Mouse (Mus musculus): Measurements from ENCODE around the gene D130052B06Rik. TPM values are rescaled to one million over a fixed set of nuclear protein-coding genes. Genes with fewer than 3 reads are reported as not detected.

The D130052B06Rik gene
- polyA plus RNA-seq, 1 experiment from 2014 or later: 0.13 TPM

- Histone ChIP-seq H3K9ac (no peak overlapping the region), H3K36me3 (no peaks in the 10 kb centered on the region), H3K27ac (no peak overlapping the region), H3K4me2 (no peak overlapping the region), H3K27me3 (no peaks in the 10 kb centered on the region), H3K4me3 (no peak overlapping the region), H3K9me3 (no peaks in the 10 kb centered on the region), H3K4me1 (no peaks in the 10 kb centered on the region)
- ATAC-seq (ENCODE audit: insufficient number of reproducible peaks, low FRiP score, low TSS enrichment, low read depth): no peak
- WGBS: 43% methylated on average over 6 of the region's 6 CpGs
Measured at GRCm38 (mm10) chr11:33668376-33668775, 69.3 kb downstream of the D130052B06Rik start.

- no peaks in the 10 kb centered on the region for H3K27me3 ChIP-seq
- no peaks in the 10 kb centered on the region for H3K36me3 ChIP-seq
- no peaks in the 10 kb centered on the region for H3K4me1 ChIP-seq
- H3K4me2 ChIP-seq: no peak overlapping the region
- H3K9me3 ChIP-seq: no peaks in the 10 kb centered on the region
- ATAC-seq (ENCODE audit: insufficient number of reproducible peaks, low FRiP score, low TSS enrichment, low read depth): no peak
- WGBS: 40% methylated on average over 10 of the region's 10 CpGs
- H3K9ac ChIP-seq: no peak overlapping the region
- H3K4me3 ChIP-seq: no peak overlapping the region
- H3K27ac ChIP-seq: no peak overlapping the region
Measured at GRCm38 (mm10) chr11:33670105-33670965, 71.2 kb downstream of the D130052B06Rik start.

Other genes with a start within 250 kb of the D130052B06Rik start
- gene Ranbp17, start 85.6 kb upstream of the D130052B06Rik start, polyA plus RNA-seq (2015; fragmentation: Nextera tagmentation; extraction: Ambion mirVana): 4.6 and 4.9 TPM in 2 replicates
- gene Gabrp, start 20.3 kb upstream of the D130052B06Rik start, polyA plus RNA-seq (2015; fragmentation: Nextera tagmentation; extraction: Ambion mirVana): 3.5 and 6.1 TPM in 2 replicates

Measured in limb, embryonic 15.5 days (tissue).